Mouse (Mus musculus): ENCODE measurements around the gene Coq2.
A peak's percentile ranks its signal among the peaks of the same experiment; 100 is the strongest.

DNA sequence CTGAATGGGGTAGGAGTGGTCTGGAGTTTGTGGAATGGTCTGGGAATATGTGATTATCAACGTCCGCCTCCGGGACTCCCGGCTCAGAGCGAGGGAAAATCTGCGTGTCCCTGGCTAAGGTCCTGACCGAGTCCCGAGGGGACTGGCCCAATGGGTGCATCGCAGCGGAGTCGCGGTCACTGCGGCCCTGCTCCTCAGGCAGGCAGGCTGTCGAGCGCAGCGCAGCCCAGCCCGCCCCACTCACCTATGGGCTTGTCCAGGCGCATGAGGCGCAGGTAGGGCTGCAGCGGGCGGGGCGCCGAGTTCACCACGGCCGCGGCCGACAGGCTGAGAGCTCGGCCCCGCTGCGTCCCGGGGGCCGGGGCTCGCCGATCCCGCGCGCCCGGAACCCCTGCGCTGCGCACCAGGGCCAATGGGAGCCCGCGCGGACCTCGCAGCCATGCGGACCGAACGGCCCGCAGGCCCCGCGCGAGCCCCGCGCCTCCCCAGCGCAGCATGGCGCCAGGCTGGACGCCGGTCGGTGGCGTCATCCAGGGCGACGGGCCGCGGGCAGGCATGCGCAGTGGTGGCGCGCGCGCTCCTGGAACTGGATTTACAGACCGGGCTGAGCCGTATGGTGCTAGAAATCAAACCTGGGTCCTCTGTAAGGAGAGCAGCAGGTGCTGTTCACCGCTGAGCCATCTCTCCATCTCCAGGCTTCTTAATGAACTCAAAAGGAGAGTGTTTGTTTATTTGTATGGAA lies 1.0 kb downstream of the Coq2 start:
- TF ChIP-seq E2F4 (IDR thresholded peaks at IDR 0.05; ENCODE audit: insufficient read depth) (peak; percentile 40), POLR2A (IDR thresholded peaks at IDR 0.05; ENCODE audit: insufficient read length, low read depth) (peak; percentile 88), TCF3 (IDR thresholded peaks at IDR 0.05; ENCODE audit: insufficient read length, low read depth) (no peak), USF1 (IDR thresholded peaks at IDR 0.05; ENCODE audit: low read depth) (no peak), CEBPB (IDR thresholded peaks at IDR 0.05; ENCODE audit: insufficient read depth, poor library complexity, severe bottlenecking) (no peak)
